Mouse (Mus musculus) midbrain, embryonic 14.5 days (tissue): ENCODE measurements around the gene Slc7a10. TPM values are rescaled to one million over a fixed set of nuclear protein-coding genes. Genes with fewer than 3 reads are reported as not detected.

Source experiments
- ATAC-seq: fragments of 200-750 bp; cut with Nextera tagmentation; 2 replicates; pipeline ENCODE4 v1.8.0; 2017; ENCODE audit warnings: moderate number of reproducible peaks, moderate library complexity; ENCODE audit not compliant: low FRiP score, low TSS enrichment
- DNase-seq: peaks from one replicate; pipeline ENCODE4 v3.0.0-alpha.2; 2015
- H3K27ac ChIP-seq: fragments of 300-500 bp; sonication (generic); replicated peaks from 2 replicates; pipeline ENCODE4 v1.5.1; 2014; ENCODE audit warnings: mild to moderate bottlenecking, low read depth, low read length, moderate library complexity
- H3K27me3 ChIP-seq: fragments of 300-500 bp; sonication (generic); 2 replicates; pipeline ENCODE4 v1.6.1; 2014; ENCODE audit warnings: low read length, control low read depth, mixed read lengths; ENCODE audit not compliant: control insufficient read depth, insufficient read depth
- H3K36me3 ChIP-seq: fragments of 300-500 bp; sonication (generic); 2 replicates; pipeline ENCODE4 v1.6.1; 2014; ENCODE audit warnings: low read length, control low read depth; ENCODE audit not compliant: control insufficient read depth, insufficient read depth
- H3K4me1 ChIP-seq: fragments of 300-500 bp; sonication (generic); 2 replicates; pipeline ENCODE4 v1.6.1; 2014; ENCODE audit warnings: mild to moderate bottlenecking, antibody characterized with exemption, low read length, control low read depth; ENCODE audit not compliant: control insufficient read depth, insufficient read depth
- H3K4me2 ChIP-seq: fragments of 300-500 bp; sonication (generic); 2 replicates; pipeline ENCODE4 v1.6.1; 2014; ENCODE audit warnings: mild to moderate bottlenecking, low read length, moderate library complexity
- H3K4me3 ChIP-seq: fragments of 300-500 bp; sonication (generic); replicated peaks from 2 replicates; pipeline ENCODE4 v1.5.1; 2014; ENCODE audit warnings: low read depth, low read length
- H3K9ac ChIP-seq: fragments of 300-500 bp; sonication (generic); replicated peaks from 2 replicates; pipeline ENCODE4 v1.6.1; 2014; ENCODE audit warnings: mild to moderate bottlenecking, low read length, moderate library complexity
- H3K9me3 ChIP-seq: fragments of 300-500 bp; sonication (generic); 2 replicates; pipeline ENCODE4 v1.6.1; 2016; ENCODE audit warnings: low read length, control low read depth, mixed read lengths; ENCODE audit not compliant: control insufficient read depth
- WGBS: fragments of 180-500 bp; shearing (Covaris S2); extraction: QIAGEN DNeasy Blood & Tissue Kit; methylation state at CpG from one replicate; pipeline ENCODE4 v1.1.7; 2014; 5-methylcytosine and 5-hydroxymethylcytosine counted together
- polyA plus RNA-seq: library from polyadenylated mRNA; unstranded; fragments of >200 nt; fragmentation: Nextera tagmentation; extraction: Ambion mirVana; gene quantifications from 2 replicates; pipeline ENCODE4 v1.2.1, GENCODE M21; 2014

Gene Slc7a10
- polyA plus RNA-seq, 1 experiment from 2014 or later, result 6.5 TPM

DNA sequence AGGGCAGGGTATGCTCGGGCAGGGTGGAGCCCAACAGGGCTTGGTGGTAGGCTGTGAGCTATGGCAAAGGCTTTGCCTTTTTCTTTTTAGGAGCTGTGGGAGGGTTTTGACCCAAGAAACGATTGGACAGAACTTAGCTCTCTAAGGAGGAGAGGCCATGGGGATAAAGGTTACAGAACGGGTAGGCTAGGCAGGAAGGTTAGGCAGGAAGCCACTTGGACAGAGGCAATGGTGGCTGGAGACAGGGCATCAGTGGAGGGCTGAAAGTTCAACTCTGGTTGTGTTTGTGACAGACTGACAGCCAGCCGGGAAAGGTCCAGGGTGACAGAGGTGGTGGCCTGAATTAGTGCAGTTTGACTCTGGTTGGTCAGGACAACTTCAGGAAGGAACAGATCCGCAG is 3.5 kb downstream of the Slc7a10 start:
- no peak overlapping the region for H3K4me3 ChIP-seq
- 73% methylated on average over 5 of the region's 5 CpGs for WGBS
- no peak overlapping the region for H3K9ac ChIP-seq
- H3K27me3 ChIP-seq, result peaks cover 32% of the 10 kb centered on the region
- peaks cover 10% of the 10 kb centered on the region for H3K4me1 ChIP-seq
- no peak overlapping the region for H3K27ac ChIP-seq
- DNase-seq (no peak), ATAC-seq (no peak)
- no peaks in the 10 kb centered on the region for H3K9me3 ChIP-seq
- H3K4me2 ChIP-seq, result no peak overlapping the region
- no peaks in the 10 kb centered on the region for H3K36me3 ChIP-seq

DNA sequence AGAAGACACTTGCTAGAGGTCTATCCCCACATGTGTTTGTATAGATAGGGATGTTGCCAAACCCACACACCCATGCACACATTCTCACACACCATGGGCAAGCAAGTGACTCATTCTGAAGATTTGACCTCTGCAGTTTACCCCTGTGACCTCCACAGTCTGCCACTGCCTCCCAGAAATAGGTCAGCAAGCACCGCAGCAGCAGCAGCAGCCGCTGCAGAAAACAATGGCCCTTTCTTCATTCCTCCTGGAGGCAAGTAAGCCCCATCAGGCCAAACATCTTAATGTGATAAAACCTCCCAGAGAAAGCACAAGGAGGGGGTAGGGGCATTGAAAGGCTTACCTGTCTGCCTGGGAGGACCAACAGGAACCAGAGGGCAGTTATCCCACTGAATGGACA is 5.1 kb downstream of the Slc7a10 start:
- 0% methylated on average over 2 of the region's 2 CpGs for WGBS
- no peak for ATAC-seq

DNA sequence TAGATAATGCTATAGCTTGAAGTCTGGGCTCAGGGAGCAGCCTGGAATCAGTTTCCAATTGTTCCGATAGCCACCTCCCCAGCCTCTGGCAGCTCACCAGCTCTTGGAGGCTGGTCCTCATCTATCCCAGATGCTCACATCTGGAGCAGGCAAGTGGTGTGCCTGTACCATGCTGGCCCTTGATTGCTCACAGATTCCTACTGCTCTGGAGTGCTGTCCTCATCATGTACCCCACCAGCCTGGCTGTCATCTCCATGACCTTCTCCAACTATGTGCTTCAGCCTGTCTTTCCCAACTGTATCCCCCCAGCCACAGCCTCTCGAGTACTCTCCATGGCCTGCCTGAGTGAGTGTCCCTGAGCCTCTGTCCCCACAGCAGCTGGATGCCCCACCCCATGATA is 10.8 kb downstream of the Slc7a10 start:
- no peak overlapping the region for H3K4me3 ChIP-seq
- no peak overlapping the region for H3K27ac ChIP-seq
- peaks cover 28% of the 10 kb centered on the region for H3K36me3 ChIP-seq
- H3K9ac ChIP-seq, result no peak overlapping the region
- H3K27me3 ChIP-seq, result no peaks in the 10 kb centered on the region
- ATAC-seq (no peak), DNase-seq (no peak)
- no peaks in the 10 kb centered on the region; the same call in 1 of the 2 replicates for H3K4me1 ChIP-seq
- no peak overlapping the region for H3K4me2 ChIP-seq
- no peaks in the 10 kb centered on the region for H3K9me3 ChIP-seq
- 91% methylated on average over 2 of the region's 2 CpGs for WGBS

More for the DNA sequence above, 5.1 kb downstream of the Slc7a10 start:
- Histone ChIP-seq H3K27me3 (peaks cover 16% of the 10 kb centered on the region; the same call in 1 of the 2 replicates), H3K36me3 (no peaks in the 10 kb centered on the region), H3K27ac (no peak overlapping the region), H3K4me2 (no peak overlapping the region), H3K4me3 (no peak overlapping the region), H3K9ac (no peak overlapping the region), H3K4me1 (peaks cover 3% of the 10 kb centered on the region), H3K9me3 (no peaks in the 10 kb centered on the region)
- no peak for DNase-seq

DNA sequence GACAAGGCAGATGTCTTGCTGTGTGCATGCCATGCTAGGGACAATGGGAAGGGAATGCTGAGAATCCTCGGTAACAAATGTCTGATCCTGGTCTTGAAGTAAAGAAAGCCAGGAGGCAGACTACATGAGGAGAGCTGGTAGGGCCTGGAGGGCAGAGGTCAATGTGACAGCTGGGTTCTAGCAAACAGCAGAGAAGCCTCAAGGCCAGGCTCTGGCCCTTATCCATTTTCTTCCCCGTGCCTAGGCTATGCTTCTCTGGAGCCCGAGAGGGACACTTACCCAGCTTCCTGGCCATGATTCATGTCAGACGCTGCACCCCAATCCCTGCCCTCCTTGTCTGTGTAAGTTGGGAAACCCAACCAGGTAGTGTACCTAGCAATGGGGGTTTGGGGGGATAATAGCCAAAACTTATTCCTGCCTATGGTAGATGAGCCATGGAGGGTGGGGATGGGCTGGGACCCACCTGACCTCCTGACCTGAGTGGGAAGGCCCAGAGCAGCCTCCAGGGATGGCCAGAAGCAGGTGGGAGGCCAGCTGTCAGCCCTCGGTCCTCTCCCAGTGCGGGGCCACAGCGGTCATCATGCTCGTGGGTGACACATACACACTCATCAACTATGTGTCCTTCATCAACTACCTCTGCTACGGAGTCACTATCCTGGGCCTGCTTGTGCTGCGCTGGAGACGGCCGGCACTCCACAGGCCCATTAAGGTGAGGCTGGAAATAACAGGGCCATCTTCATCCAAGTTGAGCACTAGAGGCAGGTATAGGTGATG is 13.0 kb downstream of the Slc7a10 start:
- no peak overlapping the region for H3K4me2 ChIP-seq
- 96% methylated on average over 12 of the region's 12 CpGs for WGBS
- no peak overlapping the region for H3K9ac ChIP-seq
- DNase-seq (no peak), ATAC-seq (no peak)
- H3K4me3 ChIP-seq, result no peak overlapping the region
- no peaks in the 10 kb centered on the region for H3K9me3 ChIP-seq
- no peaks in the 10 kb centered on the region for H3K27me3 ChIP-seq
- H3K36me3 ChIP-seq, result peaks cover 50% of the 10 kb centered on the region
- no peak overlapping the region for H3K27ac ChIP-seq
- no peaks in the 10 kb centered on the region for H3K4me1 ChIP-seq

DNA sequence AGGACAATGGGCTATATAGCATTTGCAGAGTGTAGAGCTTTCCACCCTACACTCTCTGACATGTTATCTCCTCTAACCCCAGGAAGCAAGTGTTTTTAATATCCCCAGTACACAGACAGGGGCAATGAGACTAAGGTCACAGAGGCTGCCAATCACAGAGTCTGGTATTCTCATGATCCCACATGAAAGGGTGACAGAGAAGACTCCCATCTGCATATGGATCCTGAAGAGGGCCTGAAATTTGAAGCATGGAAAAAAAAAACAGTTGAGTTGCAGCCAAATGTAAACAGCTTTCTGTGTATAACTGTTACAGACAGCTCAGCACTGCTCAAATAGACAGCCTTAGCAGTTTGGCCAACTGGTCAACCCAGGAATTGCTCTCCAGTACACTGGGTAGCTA is 13.6 kb downstream of the Slc7a10 start:
- Histone ChIP-seq H3K9ac (no peak overlapping the region), H3K36me3 (peaks cover 56% of the 10 kb centered on the region), H3K4me2 (no peak overlapping the region), H3K9me3 (no peaks in the 10 kb centered on the region), H3K27me3 (no peaks in the 10 kb centered on the region), H3K4me3 (no peak overlapping the region), H3K4me1 (no peaks in the 10 kb centered on the region), H3K27ac (no peak overlapping the region)
- no peak for ATAC-seq
- DNase-seq, result no peak

DNA sequence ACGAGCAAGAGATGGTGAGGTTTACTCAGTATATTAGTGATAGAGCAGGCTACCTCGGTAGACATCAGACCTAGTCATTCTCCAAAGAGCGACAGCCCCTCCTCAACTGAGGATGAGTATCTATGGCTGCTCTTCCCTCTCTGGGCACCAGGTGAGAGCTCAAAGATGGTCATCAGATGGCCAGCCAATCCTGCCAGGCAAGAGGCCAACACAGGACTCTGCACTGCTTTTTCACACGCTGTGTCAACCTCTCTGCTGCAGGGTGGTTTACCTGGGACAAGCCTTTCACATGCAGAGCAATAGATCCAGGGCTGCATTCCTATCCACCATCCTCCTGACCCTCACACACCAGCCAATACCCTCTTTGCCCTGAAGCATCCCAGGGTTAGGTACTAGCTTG is 25.6 kb downstream of the Slc7a10 start:
- Histone ChIP-seq H3K27me3 (no peaks in the 10 kb centered on the region), H3K4me2 (no peak overlapping the region), H3K27ac (no peak overlapping the region), H3K4me3 (no peak overlapping the region), H3K4me1 (peaks cover 15% of the 10 kb centered on the region), H3K36me3 (peaks cover 53% of the 10 kb centered on the region), H3K9me3 (no peaks in the 10 kb centered on the region), H3K9ac (no peak overlapping the region)
- WGBS, result 98% methylated on average over 4 of the region's 4 CpGs
- ATAC-seq (no peak), DNase-seq (no peak)

DNA sequence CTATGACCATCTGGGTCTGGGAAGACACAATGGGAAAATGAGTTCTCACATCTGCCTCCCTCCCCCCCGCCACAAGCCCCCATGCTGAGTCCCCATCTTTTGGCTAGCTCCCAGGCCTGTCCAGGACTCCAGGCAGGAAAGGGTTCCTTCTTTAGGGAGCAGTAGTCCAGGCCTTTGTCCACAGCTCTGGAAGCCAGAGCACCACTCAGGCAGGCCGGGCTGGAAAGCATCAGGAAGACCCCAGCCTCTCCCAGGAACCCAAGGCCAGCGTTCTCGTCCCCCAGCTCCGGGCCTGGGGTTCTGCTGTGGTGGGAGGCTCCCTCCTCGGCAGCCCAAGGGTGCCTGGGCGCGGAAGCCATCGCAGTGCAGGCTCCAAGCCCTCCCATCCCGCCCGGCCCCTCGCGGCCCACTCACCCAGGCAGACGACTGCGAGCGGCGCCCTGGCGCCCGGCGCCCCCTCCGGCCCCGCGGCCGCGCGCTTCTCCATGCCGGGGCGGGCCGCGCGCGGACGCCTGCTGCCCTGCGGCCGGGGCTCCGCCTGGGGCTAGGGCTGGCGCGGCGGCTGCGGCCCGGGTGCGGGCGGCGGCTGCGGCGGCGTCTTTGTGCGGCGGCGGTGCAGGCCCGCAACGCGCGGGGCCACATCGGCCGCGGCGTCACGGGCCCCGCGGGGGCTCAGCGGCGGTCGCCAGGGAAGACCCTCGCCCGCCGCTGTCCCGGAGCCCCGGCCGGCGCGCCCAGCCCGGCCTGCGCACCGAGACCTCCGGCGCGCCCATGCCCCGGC is 28.4 kb downstream of the Slc7a10 start:
- Histone ChIP-seq H3K4me2 (peak overlapping the region; percentile 72), H3K4me1 (peaks cover 15% of the 10 kb centered on the region), H3K4me3 (peak overlapping the region; percentile 82), H3K9ac (peak overlapping the region; percentile 98), H3K36me3 (peaks cover 36% of the 10 kb centered on the region), H3K27me3 (no peaks in the 10 kb centered on the region), H3K9me3 (no peaks in the 10 kb centered on the region), H3K27ac (peak overlapping the region; percentile 94)
- DNase-seq (peak; percentile 78), ATAC-seq (peak; percentile 47)
- under 1% methylated on average over 62 of the region's 79 CpGs for WGBS

DNA sequence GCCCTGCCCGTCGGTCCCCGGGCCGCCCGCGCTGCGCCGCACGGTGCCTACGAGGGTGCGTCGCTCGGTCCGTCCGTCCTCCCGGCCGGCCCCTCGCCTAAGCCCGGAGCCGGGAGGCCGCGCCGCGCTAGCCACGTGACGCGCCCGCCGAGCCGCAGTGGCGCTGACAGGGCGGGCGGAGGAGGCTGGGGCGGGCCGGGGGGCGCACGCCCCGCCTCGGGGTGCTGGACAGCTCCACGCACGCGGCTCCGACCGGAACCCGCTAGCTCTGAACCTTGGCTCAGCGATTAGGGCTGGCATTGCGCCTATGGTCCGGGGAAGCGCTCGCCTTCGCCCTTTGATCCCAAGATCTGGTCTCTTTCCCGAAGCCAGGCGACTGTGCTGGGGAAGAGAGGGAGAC is 29.0 kb downstream of the Slc7a10 start, which contains the start of gene Lrp3:
Gene Lrp3, minus strand, starts transcription at position 274 of the 400 bp plus-strand sequence.
- H3K27me3 ChIP-seq, result no peaks in the 10 kb centered on the region
- ATAC-seq, result peak; percentile 89
- H3K4me3 ChIP-seq, result peak within 1 kb of the TSS; percentile 82
- H3K4me1 ChIP-seq, result peaks cover 15% of the 10 kb centered on the region
- WGBS, result under 1% methylated on average over 53 of the region's 53 CpGs
- peak within 1 kb of the TSS; percentile 72 for H3K4me2 ChIP-seq
- H3K9me3 ChIP-seq, result no peaks in the 10 kb centered on the region
- H3K27ac ChIP-seq, result peak within 1 kb of the TSS; percentile 94
- peaks cover 30% of the 10 kb centered on the region for H3K36me3 ChIP-seq
- peak within 1 kb of the TSS; percentile 98 for H3K9ac ChIP-seq
- peak; percentile 92 for DNase-seq
